Mouse (Mus musculus): ENCODE data around the gene Ccnq. TPM values are rescaled to one million over a fixed set of nuclear protein-coding genes. Genes with fewer than 3 reads are reported as not detected.

Gene Ccnq
- polyA plus RNA-seq, 1 experiment from 2014 or later = 42.2 TPM

GRCm38 (mm10) chr11:78730902-78731301, 20.6 kb downstream of the Ccnq start:
- no peaks in the 10 kb centered on the region for H3K9me3 ChIP-seq (ENCODE audit: control insufficient read depth, low read depth, low read length)
- 16% methylated on average over 2 of the region's 2 CpGs for WGBS
- H3K4me2 ChIP-seq (replicated peaks; ENCODE audit: low read depth, low read length) = no peak overlapping the region
- no peak overlapping the region for H3K9ac ChIP-seq (replicated peaks; ENCODE audit: low read depth, low read length)
- no peaks in the 10 kb centered on the region for H3K27me3 ChIP-seq (ENCODE audit: control insufficient read depth, insufficient read depth, low read length)
- H3K4me3 ChIP-seq (ENCODE audit: low read depth, low read length) = no peak overlapping the region
- H3K27ac ChIP-seq (ENCODE audit: low read length) = no peak overlapping the region
- H3K36me3 ChIP-seq (ENCODE audit: control insufficient read depth, insufficient read depth, low read length) = no peaks in the 10 kb centered on the region
- H3K4me1 ChIP-seq (ENCODE audit: control insufficient read depth, insufficient read depth, low read length) = no peaks in the 10 kb centered on the region
- ATAC-seq (ENCODE audit: insufficient number of reproducible peaks, insufficient read depth, low FRiP score, low read depth) = no peak

- H3K36me3 ChIP-seq (ENCODE audit: control insufficient read depth, insufficient read depth, low read length) = no peaks in the 10 kb centered on the region
- WGBS = 69% methylated on average over 4 of the region's 4 CpGs
- no peaks in the 10 kb centered on the region for H3K27me3 ChIP-seq (ENCODE audit: control insufficient read depth, insufficient read depth, low read length)
- H3K9me3 ChIP-seq (ENCODE audit: control insufficient read depth, low read depth, low read length) = no peaks in the 10 kb centered on the region
- no peak overlapping the region for H3K4me3 ChIP-seq (ENCODE audit: low read depth, low read length)
- H3K4me2 ChIP-seq (replicated peaks; ENCODE audit: low read depth, low read length) = no peak overlapping the region
- H3K27ac ChIP-seq (ENCODE audit: low read length) = no peak overlapping the region
- H3K9ac ChIP-seq (replicated peaks; ENCODE audit: low read depth, low read length) = no peak overlapping the region
- ATAC-seq (ENCODE audit: insufficient number of reproducible peaks, insufficient read depth, low FRiP score, low read depth) = no peak
- H3K4me1 ChIP-seq (ENCODE audit: control insufficient read depth, insufficient read depth, low read length) = no peaks in the 10 kb centered on the region
Observed at GRCm38 (mm10) chr11:78728041-78728440, 23.5 kb downstream of the Ccnq start.

GRCm38 (mm10) chr11:78726366-78726765, 25.2 kb downstream of the Ccnq start:
- H3K4me1 ChIP-seq (ENCODE audit: control insufficient read depth, insufficient read depth, low read length) = no peaks in the 10 kb centered on the region
- no peaks in the 10 kb centered on the region for H3K27me3 ChIP-seq (ENCODE audit: control insufficient read depth, insufficient read depth, low read length)
- H3K4me2 ChIP-seq (replicated peaks; ENCODE audit: low read depth, low read length) = no peak overlapping the region
- 82% methylated on average over 3 of the region's 3 CpGs for WGBS
- no peak overlapping the region for H3K4me3 ChIP-seq (ENCODE audit: low read depth, low read length)
- no peak for ATAC-seq (ENCODE audit: insufficient number of reproducible peaks, insufficient read depth, low FRiP score, low read depth)
- no peaks in the 10 kb centered on the region for H3K9me3 ChIP-seq (ENCODE audit: control insufficient read depth, low read depth, low read length)
- H3K9ac ChIP-seq (replicated peaks; ENCODE audit: low read depth, low read length) = no peak overlapping the region
- H3K36me3 ChIP-seq (ENCODE audit: control insufficient read depth, insufficient read depth, low read length) = no peaks in the 10 kb centered on the region
- no peak overlapping the region for H3K27ac ChIP-seq (ENCODE audit: low read length)

- Histone ChIP-seq H3K4me2 (replicated peaks; ENCODE audit: low read depth, low read length) (no peak overlapping the region), H3K9ac (replicated peaks; ENCODE audit: low read depth, low read length) (no peak overlapping the region), H3K4me3 (ENCODE audit: low read depth, low read length) (no peak overlapping the region), H3K27me3 (ENCODE audit: control insufficient read depth, insufficient read depth, low read length) (no peaks in the 10 kb centered on the region), H3K9me3 (ENCODE audit: control insufficient read depth, low read depth, low read length) (no peaks in the 10 kb centered on the region), H3K27ac (ENCODE audit: low read length) (no peak overlapping the region), H3K4me1 (ENCODE audit: control insufficient read depth, insufficient read depth, low read length) (no peaks in the 10 kb centered on the region), H3K36me3 (ENCODE audit: control insufficient read depth, insufficient read depth, low read length) (no peaks in the 10 kb centered on the region)
- no peak for ATAC-seq (ENCODE audit: insufficient number of reproducible peaks, insufficient read depth, low FRiP score, low read depth)
- 67% methylated on average over 1 of the region's 1 CpGs for WGBS
Observed at GRCm38 (mm10) chr11:78724792-78725191, 26.7 kb downstream of the Ccnq start.

- no peak for ATAC-seq (ENCODE audit: insufficient number of reproducible peaks, insufficient read depth, low FRiP score, low read depth)
- Histone ChIP-seq H3K9ac (replicated peaks; ENCODE audit: low read depth, low read length) (no peak overlapping the region), H3K4me3 (ENCODE audit: low read depth, low read length) (no peak overlapping the region), H3K27me3 (ENCODE audit: control insufficient read depth, insufficient read depth, low read length) (no peaks in the 10 kb centered on the region), H3K27ac (ENCODE audit: low read length) (no peak overlapping the region), H3K4me2 (replicated peaks; ENCODE audit: low read depth, low read length) (no peak overlapping the region), H3K36me3 (ENCODE audit: control insufficient read depth, insufficient read depth, low read length) (no peaks in the 10 kb centered on the region), H3K4me1 (ENCODE audit: control insufficient read depth, insufficient read depth, low read length) (no peaks in the 10 kb centered on the region), H3K9me3 (ENCODE audit: control insufficient read depth, low read depth, low read length) (no peaks in the 10 kb centered on the region)
- WGBS = 72% methylated on average over 2 of the region's 2 CpGs
Observed at GRCm38 (mm10) chr11:78721419-78721818, 30.1 kb downstream of the Ccnq start.

- no peaks in the 10 kb centered on the region for H3K9me3 ChIP-seq (ENCODE audit: control insufficient read depth, low read depth, low read length)
- no peak overlapping the region for H3K4me3 ChIP-seq (ENCODE audit: low read depth, low read length)
- no peak overlapping the region for H3K27ac ChIP-seq (ENCODE audit: low read length)
- 58% methylated on average over 4 of the region's 4 CpGs for WGBS
- no peak overlapping the region for H3K4me2 ChIP-seq (replicated peaks; ENCODE audit: low read depth, low read length)
- H3K9ac ChIP-seq (replicated peaks; ENCODE audit: low read depth, low read length) = no peak overlapping the region
- no peaks in the 10 kb centered on the region for H3K36me3 ChIP-seq (ENCODE audit: control insufficient read depth, insufficient read depth, low read length)
- no peak for ATAC-seq (ENCODE audit: insufficient number of reproducible peaks, insufficient read depth, low FRiP score, low read depth)
- no peaks in the 10 kb centered on the region for H3K4me1 ChIP-seq (ENCODE audit: control insufficient read depth, insufficient read depth, low read length)
- no peaks in the 10 kb centered on the region for H3K27me3 ChIP-seq (ENCODE audit: control insufficient read depth, insufficient read depth, low read length)
Observed at GRCm38 (mm10) chr11:78717655-78718054, 33.9 kb downstream of the Ccnq start.

GRCm38 (mm10) chr11:78708642-78709041, 42.9 kb downstream of the Ccnq start:
- H3K4me2 ChIP-seq (replicated peaks; ENCODE audit: low read depth, low read length) = no peak overlapping the region
- no peaks in the 10 kb centered on the region for H3K9me3 ChIP-seq (ENCODE audit: control insufficient read depth, low read depth, low read length)
- H3K9ac ChIP-seq (replicated peaks; ENCODE audit: low read depth, low read length) = no peak overlapping the region
- no peaks in the 10 kb centered on the region for H3K4me1 ChIP-seq (ENCODE audit: control insufficient read depth, insufficient read depth, low read length)
- no peak for ATAC-seq (ENCODE audit: insufficient number of reproducible peaks, insufficient read depth, low FRiP score, low read depth)
- no peaks in the 10 kb centered on the region for H3K27me3 ChIP-seq (ENCODE audit: control insufficient read depth, insufficient read depth, low read length)
- no peak overlapping the region for H3K27ac ChIP-seq (ENCODE audit: low read length)
- 72% methylated on average over 2 of the region's 2 CpGs for WGBS
- no peaks in the 10 kb centered on the region for H3K36me3 ChIP-seq (ENCODE audit: control insufficient read depth, insufficient read depth, low read length)
- H3K4me3 ChIP-seq (ENCODE audit: low read depth, low read length) = no peak overlapping the region

GRCm38 (mm10) chr11:78706026-78706425, 45.5 kb downstream of the Ccnq start:
- Histone ChIP-seq H3K4me1 (ENCODE audit: control insufficient read depth, insufficient read depth, low read length) (no peaks in the 10 kb centered on the region), H3K27ac (ENCODE audit: low read length) (no peak overlapping the region), H3K4me3 (ENCODE audit: low read depth, low read length) (no peak overlapping the region), H3K9me3 (ENCODE audit: control insufficient read depth, low read depth, low read length) (no peaks in the 10 kb centered on the region), H3K9ac (replicated peaks; ENCODE audit: low read depth, low read length) (no peak overlapping the region), H3K4me2 (replicated peaks; ENCODE audit: low read depth, low read length) (no peak overlapping the region), H3K27me3 (ENCODE audit: control insufficient read depth, insufficient read depth, low read length) (no peaks in the 10 kb centered on the region), H3K36me3 (ENCODE audit: control insufficient read depth, insufficient read depth, low read length) (no peaks in the 10 kb centered on the region)
- ATAC-seq (ENCODE audit: insufficient number of reproducible peaks, insufficient read depth, low FRiP score, low read depth) = no peak

GRCm38 (mm10) chr11:78703085-78703484, 48.4 kb downstream of the Ccnq start:
- Histone ChIP-seq H3K4me2 (replicated peaks; ENCODE audit: low read depth, low read length) (no peak overlapping the region), H3K4me1 (ENCODE audit: control insufficient read depth, insufficient read depth, low read length) (no peaks in the 10 kb centered on the region), H3K9ac (replicated peaks; ENCODE audit: low read depth, low read length) (no peak overlapping the region), H3K4me3 (ENCODE audit: low read depth, low read length) (no peak overlapping the region), H3K36me3 (ENCODE audit: control insufficient read depth, insufficient read depth, low read length) (no peaks in the 10 kb centered on the region), H3K27ac (ENCODE audit: low read length) (no peak overlapping the region), H3K27me3 (ENCODE audit: control insufficient read depth, insufficient read depth, low read length) (no peaks in the 10 kb centered on the region), H3K9me3 (ENCODE audit: control insufficient read depth, low read depth, low read length) (no peaks in the 10 kb centered on the region)
- WGBS = 72% methylated on average over 5 of the region's 5 CpGs
- no peak for ATAC-seq (ENCODE audit: insufficient number of reproducible peaks, insufficient read depth, low FRiP score, low read depth)

Measured in stomach, embryonic 14.5 days (tissue).